Mouse (Mus musculus) left cerebral cortex, adult 18-20 months (tissue): ENCODE data around the gene Glrx. TPM values are rescaled to one million over a fixed set of nuclear protein-coding genes. Genes with fewer than 3 reads are reported as not detected.

ENCODE experiments used
- DNase-seq, 2 experiments: peaks; one replicate each; pipeline ENCODE4 v3.0.0; 2021 to 2022; ENCODE audit warnings: low spot score in 2 of 2, mixed read lengths in 1 of 2
- total RNA-seq, 2 experiments: library from RNA; stranded (reverse); gene quantifications; 2 replicates each; pipeline ENCODE4 v1.2.3; 2021

Glrx gene
- total RNA-seq, 2 experiments from 2014 or later: 48.1 to 55.5 TPM

DNA sequence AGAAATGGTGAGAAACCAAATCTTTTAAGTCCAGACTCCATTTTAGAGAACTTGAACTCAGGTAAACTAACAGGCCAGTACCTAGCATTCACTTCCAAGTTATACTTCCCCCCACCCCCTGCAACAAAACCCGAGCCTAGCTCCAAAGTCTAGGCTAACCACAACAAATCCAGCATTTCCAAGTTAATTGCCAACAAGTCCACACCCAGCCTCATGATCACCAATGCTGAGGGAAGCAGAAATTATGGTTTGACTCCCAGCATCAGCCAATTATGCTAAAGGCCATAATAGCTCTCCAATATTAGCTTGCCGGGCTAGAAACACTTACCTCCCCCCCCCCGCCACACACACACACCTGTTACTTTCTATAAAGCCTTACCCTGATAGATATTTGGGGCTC, 40.1 kb downstream of the Glrx start:
- DNase-seq: no peak

DNA sequence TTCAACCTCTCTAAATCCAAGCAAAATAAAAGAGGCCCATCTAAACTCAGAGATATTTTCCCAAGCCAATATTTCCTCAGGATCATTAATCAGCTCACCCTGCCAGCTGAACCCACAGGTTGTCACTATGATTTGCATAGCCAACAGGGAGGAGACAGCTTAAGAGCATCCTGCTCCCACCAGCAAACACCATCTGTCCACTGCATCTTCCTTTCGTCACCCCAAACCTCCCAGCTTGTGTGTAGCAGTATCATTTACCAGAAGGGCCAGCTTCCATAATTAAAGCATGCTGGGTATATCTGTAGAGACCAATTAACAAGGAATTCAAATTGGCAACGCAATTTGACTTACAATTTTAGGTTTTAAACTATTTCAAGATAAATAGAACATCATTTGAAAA, 40.8 kb downstream of the Glrx start:
- DNase-seq: no peak

DNA sequence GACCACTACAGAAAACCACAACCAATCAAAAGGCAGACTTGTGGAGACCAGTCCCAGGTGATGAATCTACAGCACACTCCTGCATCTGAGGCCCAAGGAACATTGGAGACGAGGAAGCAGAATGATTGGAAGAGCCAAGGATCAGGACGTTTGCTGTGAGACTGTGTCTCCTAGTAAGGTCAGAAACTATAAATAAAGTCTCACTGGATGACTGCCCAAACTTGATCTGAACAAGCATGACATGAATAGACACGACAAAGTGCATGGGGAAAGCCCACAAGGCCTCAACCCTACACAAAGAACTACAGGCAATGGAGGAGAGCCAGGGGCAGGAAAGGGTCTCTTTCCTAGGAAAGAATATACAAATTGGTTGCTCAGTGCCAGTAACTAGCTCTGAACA, 44.1 kb downstream of the Glrx start:
- no peak for DNase-seq

- DNase-seq: no peak
Measured at GRCm38 (mm10) chr13:75891868-75892267, 52.2 kb downstream of the Glrx start.

GRCm38 (mm10) chr13:75892291-75892690, 52.6 kb downstream of the Glrx start:
- DNase-seq: no peak

GRCm38 (mm10) chr13:75892876-75893275, 53.2 kb downstream of the Glrx start:
- no peak for DNase-seq

Other genes with a start within 250 kb of the Glrx start
- gene Ell2, start 133.1 kb upstream of the Glrx start, total RNA-seq: 10 to 100 TPM; 46.4 to 59.8 TPM
- gene Rhobtb3, start 104.1 kb downstream of the Glrx start, total RNA-seq: 10 to 100 TPM; 15.9 to 16.7 TPM
- gene Spata9, start 127.3 kb downstream of the Glrx start, total RNA-seq: not detected
- gene Rfesd, start 178.9 kb downstream of the Glrx start, total RNA-seq: 10 to 100 TPM; 18.5 to 19.0 TPM
- gene Gpr150, start 217.1 kb downstream of the Glrx start, total RNA-seq: 1 to 10 TPM; 4.9 to 5.4 TPM